Mouse (Mus musculus) cerebellum, adult 11-12 months (tissue): ENCODE measurements around the gene Frem1.
A peak's percentile ranks its signal among the peaks of the same experiment; 100 is the strongest.

Source experiments
- DNase-seq: peaks from one replicate; pipeline ENCODE4 v3.0.0; 2022

Frem1 gene

GRCm38 (mm10) chr4:82918625-82919024, 133.5 kb downstream of the Frem1 start:
- no peak for DNase-seq

GRCm38 (mm10) chr4:82916678-82917050, 135.5 kb downstream of the Frem1 start:
- no peak for DNase-seq

GRCm38 (mm10) chr4:82916003-82916677, 136.0 kb downstream of the Frem1 start:
- no peak for DNase-seq

GRCm38 (mm10) chr4:82915576-82915975, 136.6 kb downstream of the Frem1 start:
- no peak for DNase-seq

GRCm38 (mm10) chr4:82914601-82915143, 137.5 kb downstream of the Frem1 start:
- no peak for DNase-seq

- DNase-seq, result no peak
Measured at GRCm38 (mm10) chr4:82895227-82895626, 156.9 kb downstream of the Frem1 start.

GRCm38 (mm10) chr4:82892247-82892646, 159.9 kb downstream of the Frem1 start:
- DNase-seq, result no peak

- DNase-seq, result no peak
Measured at GRCm38 (mm10) chr4:82891566-82891965, 160.6 kb downstream of the Frem1 start.

GRCm38 (mm10) chr4:82891049-82891448, 161.1 kb downstream of the Frem1 start:
- DNase-seq, result no peak

- no peak for DNase-seq
Measured at GRCm38 (mm10) chr4:82890585-82890984, 161.6 kb downstream of the Frem1 start.

GRCm38 (mm10) chr4:82886148-82886547, 166.0 kb downstream of the Frem1 start:
- no peak for DNase-seq

- DNase-seq, result no peak
Measured at GRCm38 (mm10) chr4:82885535-82885913, 166.6 kb downstream of the Frem1 start.

- peak; percentile 64 for DNase-seq
Measured at GRCm38 (mm10) chr4:82884636-82885534, 167.3 kb downstream of the Frem1 start, which contains the start of gene Cer1. TSS of gene Cer1 (minus strand) at chr4:82885148.

GRCm38 (mm10) chr4:82882500-82882899, 169.6 kb downstream of the Frem1 start:
- DNase-seq, result peak; percentile 3

GRCm38 (mm10) chr4:82881366-82881765, 170.8 kb downstream of the Frem1 start:
- DNase-seq, result no peak

GRCm38 (mm10) chr4:82880243-82880642, 171.9 kb downstream of the Frem1 start:
- no peak for DNase-seq

GRCm38 (mm10) chr4:82879152-82879551, 173.0 kb downstream of the Frem1 start:
- DNase-seq, result no peak

GRCm38 (mm10) chr4:82876656-82877055, 175.5 kb downstream of the Frem1 start:
- DNase-seq, result no peak

- no peak for DNase-seq
Measured at GRCm38 (mm10) chr4:82875532-82875931, 176.6 kb downstream of the Frem1 start.

GRCm38 (mm10) chr4:82874791-82875190, 177.3 kb downstream of the Frem1 start:
- DNase-seq, result no peak

- no peak for DNase-seq
Measured at GRCm38 (mm10) chr4:82872548-82872947, 179.6 kb downstream of the Frem1 start.

GRCm38 (mm10) chr4:82872121-82872520, 180.0 kb downstream of the Frem1 start:
- no peak for DNase-seq

GRCm38 (mm10) chr4:82870931-82871330, 181.2 kb downstream of the Frem1 start:
- no peak for DNase-seq
